18 mouse cellular contexts compared by ENCODE assay signal in genomic region chr7:133888926-133889920, GRCm38 (mm10).
DNase-seq lines count a peak whose midpoint lies in the region; ATAC-seq lines count a peak whose summit lies in the region.
"Had no signal": no experiment of that assay in that cellular context is flagged by ENCODE, and none has a peak within 500 bp of the region (broad histone marks: within the 10 kb centered on the region; RNA-seq: fewer than 3 reads in every experiment).

No protein-coding gene starts in this region.

- no peaks in the 10 kb centered on the region for H3K36me3 ChIP-seq in heart, embryonic 11.5 days (ENCODE audit: control insufficient read depth, insufficient read depth, low read length)
- H3K36me3 ChIP-seq: embryonic facial prominence, embryonic 13.5 days; stomach, embryonic 15.5 days had no signal

- WGBS in heart, embryonic 11.5 days (ENCODE audit: insufficient replicate concordance): 70% methylated on average over 19 of the region's 19 CpGs

- H3K9ac ChIP-seq in heart, embryonic 11.5 days (ENCODE audit: low read depth, low read length): no peak overlapping the region
- H3K9ac ChIP-seq: embryonic facial prominence, embryonic 13.5 days; stomach, embryonic 15.5 days had no signal

- H3K9me3 ChIP-seq in heart, embryonic 11.5 days (replicated peaks; ENCODE audit: control insufficient read depth, low read length): no peaks in the 10 kb centered on the region
- H3K9me3 ChIP-seq: embryonic facial prominence, embryonic 13.5 days; stomach, embryonic 15.5 days had no signal

- H3K27me3 ChIP-seq in heart, embryonic 11.5 days (ENCODE audit: control insufficient read depth, insufficient read depth, low read length): no peaks in the 10 kb centered on the region
- H3K27me3 ChIP-seq: embryonic facial prominence, embryonic 13.5 days; stomach, embryonic 15.5 days had no signal

- H3K4me2 ChIP-seq in heart, embryonic 11.5 days: no peak overlapping the region
- H3K4me2 ChIP-seq: embryonic facial prominence, embryonic 13.5 days; midbrain, embryonic 11.5 days; stomach, embryonic 15.5 days had no signal

- H3K27ac ChIP-seq in heart, embryonic 11.5 days (ENCODE audit: low read depth, low read length): no peak overlapping the region; the same call in 1 of the 2 replicates
- H3K27ac ChIP-seq: embryonic facial prominence, embryonic 13.5 days; hindbrain, postnatal 0 days; stomach, embryonic 15.5 days had no signal

- no peak overlapping the region for H3K4me3 ChIP-seq in heart, embryonic 11.5 days (ENCODE audit: low read depth, low read length)
- H3K4me3 ChIP-seq: embryonic facial prominence, embryonic 13.5 days; stomach, embryonic 15.5 days had no signal

- H3K4me1 ChIP-seq in heart, embryonic 11.5 days (ENCODE audit: control insufficient read depth, insufficient read depth, low read length): no peaks in the 10 kb centered on the region
- H3K4me1 ChIP-seq: stomach, embryonic 15.5 days had no signal

- DNase-seq in heart, adult 11 months: peak; percentile 96
- DNase-seq in urinary bladder, postnatal 14 days (ENCODE audit: low spot score): peak; percentile 20
- DNase-seq in urinary bladder, postnatal 25 days (ENCODE audit: low spot score): no peak
- DNase-seq in heart, adult 9 months (ENCODE audit: low spot score in 2 of 2): peak; percentile 52 to 64
- no peak for DNase-seq in left cerebral cortex, adult 9 months (ENCODE audit: low spot score in 2 of 2)
- DNase-seq in lung, postnatal 36 days: no peak
- DNase-seq: B cell, adult 2 months; cerebellum, postnatal 14 days; kidney, postnatal 4 days; liver; lung, postnatal 10 days had no signal

- ATAC-seq in heart, embryonic 11.5 days (replicated peaks; ENCODE audit: insufficient number of reproducible peaks, low FRiP score, low TSS enrichment): no peak
- no peak for ATAC-seq in erythroblast, adult 5-6 weeks (replicated peaks; ENCODE audit: low FRiP score, poor library complexity, severe bottlenecking)
- ATAC-seq: forebrain, embryonic 16.5 days; hindbrain, postnatal 0 days had no signal

Comparison
In these comparisons a context has a peak if more than half of its experiments do, and no peak if none do; other contexts are left out.
1. DNase-seq: peak in heart, adult 11 months (single experiment), urinary bladder, postnatal 14 days (single experiment) and heart, adult 9 months (2 of 2); none in urinary bladder, postnatal 25 days (single experiment), left cerebral cortex, adult 9 months (0 of 2) and lung, postnatal 36 days (single experiment).